Mouse (Mus musculus): Measurements from ENCODE around the gene Zfp341.

DNA sequence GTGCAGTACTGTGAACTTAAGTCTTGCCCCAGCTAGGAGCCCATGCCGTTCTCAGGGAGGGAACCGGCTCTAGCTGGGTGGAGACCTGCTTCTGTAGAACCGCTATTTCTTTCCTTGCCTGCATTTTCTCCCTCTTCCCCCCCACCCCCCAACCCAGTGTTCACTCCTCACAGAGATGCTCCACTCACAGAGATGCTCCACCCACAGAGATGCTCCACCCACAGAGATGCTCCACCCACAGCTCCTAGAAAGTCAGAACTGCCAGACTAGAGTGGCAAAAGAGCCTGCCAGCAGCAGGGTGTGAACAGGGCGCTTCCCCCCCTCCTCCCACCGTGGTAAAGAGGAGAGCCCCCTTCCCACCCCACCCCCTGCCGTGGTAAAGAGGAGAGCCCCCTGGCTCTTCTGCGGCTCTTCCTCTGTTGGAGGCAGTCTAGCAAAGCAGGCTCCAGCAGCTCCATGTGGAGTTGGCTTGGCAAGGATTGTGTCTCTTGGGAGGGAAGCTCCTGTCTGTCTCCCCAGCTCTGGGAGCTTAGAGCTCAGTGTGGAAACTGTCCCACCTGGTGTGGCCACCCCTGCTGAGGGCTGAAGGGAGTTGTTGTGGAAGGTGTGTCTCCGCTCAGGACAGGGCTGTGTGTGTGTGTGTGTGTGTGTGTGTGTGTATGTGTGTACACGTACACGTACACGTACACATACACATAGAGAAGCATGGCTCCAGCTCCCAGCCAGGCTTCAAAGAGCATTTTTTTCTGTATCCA is 80.3 kb downstream of the Zfp341 start:
- no peak for TF ChIP-seq CTCF (IDR thresholded peaks at IDR 0.05; ENCODE audit: low read depth)
- no peak for TF ChIP-seq EP300 (IDR thresholded peaks at IDR 0.05; ENCODE audit: low read depth)

Measured in liver, postnatal 0 days (tissue).